Mouse (Mus musculus): Measurements from ENCODE around the gene Creb5.

GRCm38 (mm10) chr6:53541798-53542197 is 254.7 kb downstream of the Creb5 start:
- TF ChIP-seq POLR2A (IDR thresholded peaks at IDR 0.05; ENCODE audit: extremely low read depth, insufficient read depth, low read length), result no peak
- TF ChIP-seq CTCF (IDR thresholded peaks at IDR 0.05; ENCODE audit: extremely low read depth, insufficient read depth, low read length), result peak; percentile 12; the same call in 1 of the 2 replicates

All from cortical plate, adult 2 months (tissue).